In genomic region chr2:49797444-49798143, GRCm38 (mm10) we compare ENCODE assay signal across 17 mouse cellular contexts. TPM values are rescaled to one million over a fixed set of nuclear protein-coding genes. Genes with fewer than 3 reads are reported as not detected.
DNase-seq lines count a peak whose midpoint lies in the region; ATAC-seq and TF ChIP-seq lines count a peak whose summit lies in the region.
"Had no signal": no experiment of that assay in that cellular context is flagged by ENCODE, and none has a peak within 500 bp of the region (broad histone marks: within the 10 kb centered on the region; RNA-seq: fewer than 3 reads in every experiment).

No protein-coding gene starts in this region.

- H3K9ac ChIP-seq in intestine, embryonic 16.5 days (ENCODE audit: low read depth, low read length): no peak overlapping the region
- H3K9ac ChIP-seq in intestine, postnatal 0 days (ENCODE audit: low read depth, low read length): no peak overlapping the region
- no peak overlapping the region for H3K9ac ChIP-seq in heart, postnatal 0 days (replicated peaks; ENCODE audit: low read depth, low read length)
- H3K9ac ChIP-seq: limb, embryonic 12.5 days; liver, postnatal 0 days had no signal

- no peak for TF ChIP-seq CTCF in intestine, postnatal 0 days (IDR thresholded peaks at IDR 0.05; ENCODE audit: low read depth)
- TF ChIP-seq CTCF in heart, postnatal 0 days (IDR thresholded peaks at IDR 0.05; ENCODE audit: low read depth): no peak

- no peaks in the 10 kb centered on the region for H3K27me3 ChIP-seq in intestine, embryonic 16.5 days (replicated peaks; ENCODE audit: control insufficient read depth, insufficient read depth, low read length)
- no peaks in the 10 kb centered on the region for H3K27me3 ChIP-seq in intestine, postnatal 0 days (replicated peaks; ENCODE audit: control insufficient read depth, insufficient read depth, low read length)
- no peaks in the 10 kb centered on the region for H3K27me3 ChIP-seq in heart, postnatal 0 days (ENCODE audit: control insufficient read depth, insufficient read depth, low read length)
- H3K27me3 ChIP-seq: limb, embryonic 12.5 days had no signal

- DNase-seq in 3134 (ENCODE audit: extremely low read depth, insufficient read length, low spot score): peak; percentile 28
- DNase-seq in heart, adult 18-20 months: peak; percentile 26 to 45
- DNase-seq in heart, postnatal 0 days (ENCODE audit: low spot score): peak; percentile 37
- no peak for DNase-seq in neural tube, embryonic 10.5 days (ENCODE audit: extremely low spot score, low spot score)
- no peak for DNase-seq in right cerebral cortex, postnatal 14 days
- DNase-seq in gastrocnemius, postnatal 25 days: no peak
- DNase-seq: liver, postnatal 0 days; thymus, postnatal 36 days had no signal

- no peaks in the 10 kb centered on the region for H3K9me3 ChIP-seq in intestine, embryonic 16.5 days (ENCODE audit: control insufficient read depth, low read length)
- no peaks in the 10 kb centered on the region for H3K9me3 ChIP-seq in intestine, postnatal 0 days (ENCODE audit: control insufficient read depth)
- no peaks in the 10 kb centered on the region for H3K9me3 ChIP-seq in heart, postnatal 0 days (replicated peaks; ENCODE audit: control insufficient read depth, low read length)
- H3K9me3 ChIP-seq: forebrain, embryonic 10.5 days; limb, embryonic 12.5 days had no signal

- no peak overlapping the region for H3K4me2 ChIP-seq in intestine, embryonic 16.5 days (ENCODE audit: low read depth, low read length)
- H3K4me2 ChIP-seq in intestine, postnatal 0 days (replicated peaks; ENCODE audit: low read depth): no peak overlapping the region
- H3K4me2 ChIP-seq in heart, postnatal 0 days (ENCODE audit: low read depth, low read length): no peak overlapping the region
- H3K4me2 ChIP-seq: limb, embryonic 12.5 days; midbrain, embryonic 11.5 days had no signal

- ATAC-seq in intestine, embryonic 16.5 days: peak; percentile 26; the same call in 1 of the 2 replicates
- no peak for ATAC-seq in intestine, postnatal 0 days
- peak; percentile 82 for ATAC-seq in heart, postnatal 0 days (ENCODE audit: insufficient read depth, low read depth)
- ATAC-seq: hindbrain, embryonic 16.5 days; liver, postnatal 0 days had no signal

- H3K4me1 ChIP-seq in intestine, embryonic 16.5 days (ENCODE audit: control insufficient read depth, insufficient read depth, low read length): no peaks in the 10 kb centered on the region
- H3K4me1 ChIP-seq in intestine, postnatal 0 days (replicated peaks; ENCODE audit: control insufficient read depth, insufficient read depth, low read length): 0 out of 2 replicates have a peak, but pooled peaks cover 2% of the 10 kb centered on the region
- no peaks in the 10 kb centered on the region for H3K4me1 ChIP-seq in heart, postnatal 0 days (ENCODE audit: control insufficient read depth, insufficient read depth)

- no peak for TF ChIP-seq EP300 in heart, postnatal 0 days (IDR thresholded peaks at IDR 0.05; ENCODE audit: low read depth)

- no peak overlapping the region for H3K27ac ChIP-seq in intestine, embryonic 16.5 days (ENCODE audit: low read length)
- no peak overlapping the region for H3K27ac ChIP-seq in intestine, postnatal 0 days (ENCODE audit: low read depth, low read length)
- no peak overlapping the region for H3K27ac ChIP-seq in heart, postnatal 0 days (ENCODE audit: low read depth)
- H3K27ac ChIP-seq: forebrain, embryonic 10.5 days; kidney, postnatal 0 days; limb, embryonic 12.5 days had no signal

- no peak overlapping the region for H3K4me3 ChIP-seq in intestine, embryonic 16.5 days (ENCODE audit: low read length)
- no peak overlapping the region for H3K4me3 ChIP-seq in intestine, postnatal 0 days (ENCODE audit: low read depth, low read length)
- no peak overlapping the region for H3K4me3 ChIP-seq in heart, postnatal 0 days (ENCODE audit: low read depth, low read length)
- H3K4me3 ChIP-seq: forebrain, embryonic 10.5 days; limb, embryonic 12.5 days had no signal

- whole genome bisulfite sequencing in intestine, embryonic 16.5 days: 66% methylated on average over 14 of the region's 14 CpGs
- 72% methylated on average over 14 of the region's 14 CpGs for WGBS in intestine, postnatal 0 days
- 31% methylated on average over 14 of the region's 14 CpGs for WGBS in heart, postnatal 0 days

- H3K36me3 ChIP-seq in intestine, embryonic 16.5 days (ENCODE audit: control insufficient read depth, insufficient read depth, low read length): no peaks in the 10 kb centered on the region
- H3K36me3 ChIP-seq in intestine, postnatal 0 days (ENCODE audit: control insufficient read depth, insufficient read depth): no peaks in the 10 kb centered on the region
- no peaks in the 10 kb centered on the region for H3K36me3 ChIP-seq in heart, postnatal 0 days (replicated peaks; ENCODE audit: control insufficient read depth, insufficient read depth, low read length)
- H3K36me3 ChIP-seq: forebrain, embryonic 10.5 days; G1E; limb, embryonic 12.5 days had no signal

RNA-seq across cellular contexts. Expression of gene Lypd6b, which starts 10.1 kb away (rescaled TPM):
- polyA plus RNA-seq in intestine, embryonic 16.5 days (2015; fragmentation: Nextera tagmentation; extraction: Ambion mirVana): 2.0 and 2.6 TPM in 2 replicates
- 0.68 and 0.73 TPM in 2 replicates for polyA plus RNA-seq in intestine, postnatal 0 days (2015; fragmentation: Nextera tagmentation; extraction: Ambion mirVana)
- total RNA-seq in heart, adult 18-20 months (2021): under 1 TPM; 0.15 to 0.21 TPM
- 0.11 and 0.23 TPM in 2 replicates for total RNA-seq in heart, postnatal 0 days (2014; rRNA removed; ENCODE audit: low replicate concordance)
- polyA plus RNA-seq in heart, postnatal 0 days (2015; fragmentation: Nextera tagmentation; extraction: Ambion mirVana): 0.38 and 0.77 TPM in 2 replicates
- not detected for total RNA-seq in gastrocnemius, postnatal 25 days (2021)
- total RNA-seq: gastrocnemius, adult 8-10 months had no signal
- polyA plus RNA-seq: G1E; liver, postnatal 0 days had no signal

Comparison
In these comparisons a context has a peak if more than half of its experiments do, and no peak if none do; other contexts are left out.
1. DNase-seq: peak in 3134 (single experiment), heart, adult 18-20 months (2 of 2) and heart, postnatal 0 days (single experiment); none in neural tube, embryonic 10.5 days (single experiment), right cerebral cortex, postnatal 14 days (single experiment) and gastrocnemius, postnatal 25 days (single experiment).